Mouse (Mus musculus) retina, embryonic 14.5 days (tissue): ENCODE data around the gene Rad51b.

ENCODE experiments used
- DNase-seq: peaks from one replicate; pipeline ENCODE4 v3.0.0-alpha.2; 2015; ENCODE audit warnings: low spot score

Rad51b gene

DNA sequence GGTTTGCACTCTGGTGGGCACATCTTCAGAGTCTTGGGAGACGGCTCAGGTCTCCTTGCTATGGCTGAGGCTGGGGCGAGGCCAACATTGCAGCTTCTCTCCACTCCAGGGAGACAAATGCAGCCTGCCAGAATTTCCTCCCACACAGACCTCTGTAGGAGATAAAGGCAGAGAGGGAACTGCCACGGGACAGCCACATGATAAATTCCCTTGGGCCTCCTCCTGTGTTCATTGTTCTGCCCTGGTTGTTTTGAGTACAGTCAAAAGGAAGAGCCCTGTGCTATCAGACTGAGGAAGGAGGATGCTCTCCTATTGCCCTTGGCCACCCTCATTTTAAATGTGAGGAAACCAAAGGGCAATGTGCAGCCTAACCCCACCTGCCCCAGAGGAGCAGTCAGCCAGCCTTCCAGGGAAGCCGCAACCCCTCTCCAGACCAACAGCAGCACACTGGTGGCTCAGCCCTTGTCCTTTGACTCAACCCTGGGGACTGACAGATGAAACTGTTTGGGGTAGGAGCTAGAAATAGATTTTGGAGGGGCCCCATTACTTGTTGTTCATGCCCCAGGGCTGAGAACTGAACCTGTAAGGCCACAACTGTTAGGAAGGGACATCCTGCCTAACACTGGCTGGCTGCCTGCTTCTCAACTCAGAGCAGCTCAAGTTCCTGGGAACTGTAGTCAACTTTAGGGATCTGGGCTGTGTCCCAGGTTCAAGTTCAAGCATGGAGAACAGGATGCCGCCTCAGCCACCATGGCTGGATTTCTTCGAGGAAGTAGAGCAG lies 541.3 kb downstream of the Rad51b start:
- DNase-seq = no peak

GRCm38 (mm10) chr12:79839096-79839941 lies 542.2 kb downstream of the Rad51b start:
- no peak for DNase-seq

DNA sequence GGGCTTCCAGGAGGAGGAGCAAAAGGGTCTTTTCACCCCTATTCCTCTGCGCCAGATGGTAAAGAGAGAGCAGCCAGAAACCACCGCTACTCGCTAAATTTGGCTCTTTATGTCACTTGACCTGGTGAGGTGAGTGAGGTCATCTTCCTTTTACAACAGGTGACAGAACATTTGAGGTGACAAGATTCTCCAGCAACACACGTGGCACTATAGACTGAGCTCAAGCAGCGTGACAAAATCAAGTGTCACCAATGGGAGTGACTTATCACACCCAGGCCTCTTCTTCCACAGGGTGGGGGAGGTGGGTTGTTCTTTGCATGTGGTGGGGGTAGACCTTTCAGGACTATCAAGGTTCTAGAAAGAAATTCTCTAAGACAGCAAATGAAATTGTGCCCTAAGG lies 543.4 kb downstream of the Rad51b start:
- DNase-seq = no peak

DNA sequence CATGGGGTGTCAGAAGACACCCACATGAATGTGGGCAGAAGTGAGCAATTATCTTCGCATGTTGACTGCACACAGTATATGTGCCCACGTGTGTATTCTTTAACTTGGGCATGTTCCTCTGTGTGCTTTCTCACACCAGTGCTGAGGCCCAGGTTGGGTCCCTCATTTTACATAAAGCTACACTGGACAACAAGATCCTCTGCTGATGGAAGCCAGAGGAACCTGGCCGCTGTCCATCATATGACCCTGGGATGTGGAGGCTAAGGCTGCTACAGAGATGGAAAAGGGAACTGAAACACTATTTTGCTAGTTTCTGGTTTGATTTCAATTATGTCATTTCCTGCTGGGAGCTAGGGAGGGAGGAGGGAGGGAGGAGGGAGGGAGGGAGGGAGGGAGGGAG lies 544.2 kb downstream of the Rad51b start:
- DNase-seq = no peak

DNA sequence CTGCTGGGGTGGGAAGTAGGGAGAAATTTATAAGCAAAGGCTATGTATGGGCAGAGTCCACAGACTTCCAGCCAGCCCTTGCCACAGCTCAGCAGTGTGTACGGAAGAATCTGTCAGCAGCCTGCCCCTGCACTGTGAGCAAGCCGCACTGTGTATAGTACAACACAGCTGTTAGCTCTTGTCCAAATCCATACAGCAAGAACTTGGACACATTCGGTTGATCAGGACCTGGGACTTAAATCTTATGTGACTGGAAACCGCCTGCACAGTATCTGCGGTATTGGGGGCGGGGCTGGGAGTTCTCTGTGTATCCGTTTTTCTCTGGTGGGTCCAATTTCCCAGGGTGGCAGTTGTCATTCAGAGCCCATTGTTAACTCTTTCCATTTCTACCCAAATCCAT lies 545.2 kb downstream of the Rad51b start:
- DNase-seq = no peak

- DNase-seq = no peak
Measured at GRCm38 (mm10) chr12:79843002-79843401, 545.9 kb downstream of the Rad51b start.

GRCm38 (mm10) chr12:79843496-79843895 lies 546.4 kb downstream of the Rad51b start:
- DNase-seq = no peak

GRCm38 (mm10) chr12:79846247-79847151 lies 549.4 kb downstream of the Rad51b start:
- DNase-seq = peak; percentile 52

DNA sequence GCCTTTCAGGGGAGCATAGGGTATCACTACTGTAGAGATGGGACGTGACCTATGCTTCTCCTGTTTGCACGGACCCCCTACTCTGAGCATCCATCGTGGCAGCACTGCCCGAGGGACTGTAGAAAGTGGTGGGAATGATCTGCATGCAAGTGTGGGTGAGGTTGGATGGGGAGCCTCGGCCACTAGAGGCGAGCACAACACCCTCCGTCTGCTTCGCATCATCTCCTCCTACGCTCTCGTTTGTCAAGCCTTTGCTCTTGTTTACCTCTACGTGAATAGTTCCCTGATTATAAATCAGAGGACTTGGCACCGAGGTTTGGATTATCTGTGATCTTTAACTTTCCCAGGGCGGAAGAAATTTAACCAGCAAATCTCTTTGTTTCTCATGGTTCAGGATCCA lies 551.5 kb downstream of the Rad51b start:
- no peak for DNase-seq

DNA sequence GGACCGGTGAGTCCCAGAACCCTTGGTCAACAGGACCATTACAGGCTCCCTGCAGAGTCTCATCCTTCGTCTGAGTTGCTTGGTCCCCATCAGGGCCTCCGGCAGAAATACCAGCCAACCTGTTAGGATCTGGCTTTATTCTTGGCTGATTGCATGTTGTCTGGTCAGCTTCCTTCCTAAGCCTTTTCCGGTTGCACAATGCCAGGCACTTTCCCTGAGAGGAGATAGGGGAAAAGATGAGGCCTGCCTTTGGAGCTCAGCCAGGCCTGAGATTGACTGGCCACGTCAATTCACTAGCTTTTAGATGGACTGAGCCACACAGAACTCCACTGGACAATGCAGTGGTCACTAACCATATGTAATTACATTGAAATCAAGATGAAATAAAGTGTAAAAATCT lies 552.9 kb downstream of the Rad51b start:
- no peak for DNase-seq

DNA sequence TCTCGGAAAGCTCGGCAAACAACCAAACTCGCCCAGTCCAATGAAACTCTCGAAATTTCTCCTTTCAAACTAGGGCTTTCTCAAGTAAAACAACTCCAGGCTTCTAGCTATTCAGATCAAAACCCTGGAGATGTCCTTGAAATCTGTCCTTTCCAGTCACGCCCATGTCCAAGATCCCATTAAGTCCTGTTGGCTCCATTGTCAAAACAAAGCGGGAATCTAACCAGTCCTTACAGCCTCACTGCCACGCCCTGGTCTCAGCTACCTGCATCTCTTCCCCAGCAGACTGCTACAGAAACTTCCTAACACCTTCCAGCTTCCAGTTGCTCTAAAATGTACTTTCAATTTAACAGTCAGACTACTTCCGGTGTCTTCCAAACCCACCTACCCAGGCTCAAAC lies 554.8 kb downstream of the Rad51b start:
- DNase-seq = no peak

DNA sequence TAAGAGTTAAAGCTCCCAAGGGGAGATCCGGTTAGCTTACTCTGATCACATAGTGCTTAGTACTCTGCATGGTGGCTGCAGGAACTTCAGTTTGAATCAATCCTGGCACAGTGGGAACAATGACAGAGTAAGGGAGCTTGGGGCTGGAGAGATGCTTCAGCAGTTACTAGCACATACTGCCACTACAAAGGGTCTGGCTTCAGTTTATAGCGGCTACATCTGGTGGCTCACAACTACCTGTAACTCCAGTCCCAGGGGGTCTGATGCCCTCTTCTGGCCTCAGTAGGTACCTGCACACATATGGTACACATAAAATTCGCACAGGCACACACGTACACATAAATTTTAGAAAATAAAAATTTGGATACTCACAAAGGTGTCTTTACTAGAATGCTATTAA lies 555.5 kb downstream of the Rad51b start:
- no peak for DNase-seq

DNA sequence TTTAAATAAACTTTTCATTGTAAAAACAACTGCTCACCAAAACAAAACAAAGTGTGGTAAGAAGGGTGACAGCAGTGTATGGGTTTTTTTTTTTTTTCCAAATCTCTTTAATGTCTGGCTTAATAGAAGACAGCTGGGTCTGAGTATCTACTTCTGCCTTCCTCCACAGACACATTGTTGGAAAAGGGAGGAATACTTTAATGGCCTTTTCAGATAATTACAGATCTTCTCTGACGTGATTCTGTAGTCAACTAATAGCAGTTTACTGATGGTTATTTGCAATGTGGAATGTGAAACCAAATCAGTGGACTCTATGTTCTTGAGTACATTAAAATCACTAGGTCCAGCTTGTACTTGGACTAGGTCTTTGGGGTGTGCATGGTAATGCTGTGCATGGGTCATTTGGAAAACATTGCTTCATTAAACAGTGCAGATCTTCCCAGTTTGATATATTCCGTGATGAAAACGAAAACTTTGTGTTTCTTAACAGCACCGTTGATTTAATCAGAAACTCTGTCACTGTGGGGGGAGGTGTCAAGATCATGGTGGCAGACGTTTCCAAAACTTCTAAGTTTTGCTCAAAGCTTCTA lies 556.9 kb downstream of the Rad51b start:
- no peak for DNase-seq

- no peak for DNase-seq
Measured at GRCm38 (mm10) chr12:79854507-79854906, 557.4 kb downstream of the Rad51b start.

DNA sequence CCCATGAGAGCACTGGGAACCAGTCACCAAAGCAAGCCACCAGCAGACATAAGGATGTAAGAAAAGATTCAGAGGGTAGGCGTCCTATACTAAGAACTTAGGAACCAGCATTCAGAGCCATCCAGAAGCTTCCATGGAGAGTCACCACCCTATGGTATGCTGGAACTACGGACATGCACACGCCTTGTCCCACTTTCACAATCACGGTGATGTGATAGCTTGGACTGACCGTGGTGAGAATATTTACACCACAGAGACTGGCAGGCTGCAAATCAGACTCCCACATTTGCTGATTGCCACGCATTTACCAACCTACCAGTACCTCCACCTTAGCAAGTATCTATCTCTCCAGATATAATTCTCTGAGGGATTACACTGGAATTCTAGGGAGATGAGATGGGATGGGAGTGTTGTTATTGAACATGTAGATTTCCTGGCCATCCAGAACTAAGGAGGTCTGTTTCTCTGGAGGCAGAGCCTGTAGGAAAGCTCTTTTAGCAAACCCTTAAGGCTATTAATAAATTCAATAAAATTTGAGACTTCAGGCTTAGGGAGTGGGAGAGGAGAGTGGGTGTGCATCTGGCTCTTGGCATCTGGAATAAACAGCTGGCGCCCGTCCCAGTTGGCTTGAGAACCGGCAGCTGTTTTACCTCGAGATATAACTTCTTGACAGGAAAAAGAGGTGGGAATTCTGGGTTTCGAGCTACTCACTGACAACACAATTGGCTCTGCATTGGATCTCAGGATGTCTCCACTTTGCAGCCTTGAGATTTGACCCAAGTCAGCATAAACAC lies 559.2 kb downstream of the Rad51b start:
- DNase-seq = no peak

- DNase-seq = no peak
Measured at GRCm38 (mm10) chr12:79857704-79858103, 560.6 kb downstream of the Rad51b start.

- no peak for DNase-seq
Measured at GRCm38 (mm10) chr12:79858336-79858735, 561.3 kb downstream of the Rad51b start.

DNA sequence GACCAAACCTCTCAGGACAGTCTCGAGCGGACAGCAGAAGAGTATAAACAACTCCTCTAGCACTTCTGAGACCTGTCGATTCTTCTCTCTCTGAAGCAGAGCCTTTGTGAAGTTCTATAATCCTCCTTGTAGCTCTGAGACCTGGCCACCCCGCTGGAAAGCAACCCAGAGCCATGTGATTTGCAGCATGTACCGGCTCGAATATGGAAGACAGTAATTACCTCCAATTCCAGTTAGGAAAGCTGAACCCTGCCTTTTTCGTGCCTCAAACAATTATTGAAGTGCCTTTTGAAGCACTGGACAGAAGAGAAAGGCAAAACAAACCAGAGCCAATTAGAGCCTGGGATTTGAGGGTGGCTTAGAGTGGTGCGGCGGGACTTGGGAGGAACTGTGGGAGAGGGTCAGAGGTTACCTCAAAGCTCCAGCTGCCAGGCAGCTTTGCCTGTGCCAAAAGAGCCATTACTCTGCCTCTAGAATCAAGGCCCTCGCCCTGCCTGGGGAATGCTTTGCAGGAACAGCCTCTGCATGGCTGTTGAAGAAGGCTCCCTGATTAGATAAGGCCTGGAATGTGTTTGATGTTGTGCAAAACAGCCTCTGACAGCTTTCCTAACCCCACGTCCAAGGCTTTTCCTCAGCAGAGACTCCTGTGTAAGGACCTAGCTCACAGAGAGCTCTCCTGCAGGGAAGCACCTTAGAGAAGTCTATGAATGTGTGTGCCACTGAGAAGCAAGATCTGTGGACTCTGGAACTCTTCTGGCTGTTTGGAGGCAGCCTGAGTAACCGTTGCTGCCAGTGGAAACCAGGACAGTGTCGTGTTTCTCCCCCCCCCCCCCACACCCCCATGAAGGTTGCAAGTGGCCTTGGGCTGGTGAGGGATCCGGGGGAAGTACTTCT lies 562.5 kb downstream of the Rad51b start:
- DNase-seq = peak; percentile 76

DNA sequence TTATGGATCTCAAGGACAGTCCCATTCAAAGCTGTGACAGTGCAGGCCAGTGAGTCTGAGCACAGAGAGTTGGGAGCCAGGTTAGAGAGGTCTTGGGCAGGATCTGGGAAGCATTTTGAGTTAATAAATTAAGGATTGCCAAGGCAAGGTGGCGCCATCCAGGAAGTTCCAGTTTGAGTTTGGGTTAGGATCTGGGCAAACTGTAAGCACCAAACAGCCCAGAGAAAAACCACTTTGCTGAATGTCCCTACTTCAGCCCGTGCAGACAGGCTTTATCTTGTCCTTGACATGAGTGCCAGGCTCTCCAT lies 563.1 kb downstream of the Rad51b start:
- DNase-seq = no peak
